Mouse (Mus musculus) MEL (cell line): Measurements from ENCODE around the gene Lrrc46. TPM values are rescaled to one million over a fixed set of nuclear protein-coding genes. Genes with fewer than 3 reads are reported as not detected.

Experiments
- DNase-seq: peaks from one replicate; pipeline ENCODE4 v3.0.0; 2011; ENCODE audit warnings: low read depth, low spot score
- H3K27ac ChIP-seq: 2 replicates; pipeline ENCODE4 v1.5.1; 2012; ENCODE audit warnings: low read depth, mild to moderate bottlenecking, control low read depth, low read length, moderate library complexity; ENCODE audit not compliant: control insufficient read depth
- H3K27me3 ChIP-seq, 2 experiments: fragments of 150-350 bp in 1 of 2; sonication (generic) in 1 of 2; 2 replicates each; pipeline ENCODE4 v1.6.1; 2012; ENCODE audit warnings: low read length in 2 of 2, mild to moderate bottlenecking in 2 of 2, improper control_type of control experiment in 1 of 2, moderate library complexity in 1 of 2; ENCODE audit not compliant: insufficient read depth in 2 of 2, control insufficient read depth in 1 of 2
- H3K36me3 ChIP-seq, 2 experiments: 2 replicates each; pipeline ENCODE4 v1.6.1; 2012 to 2014; ENCODE audit warnings: low read length in 2 of 2, improper control_type of control experiment in 1 of 2, inconsistent platforms in 1 of 2, mild to moderate bottlenecking in 1 of 2; ENCODE audit not compliant: insufficient read depth in 2 of 2, control insufficient read depth in 1 of 2
- H3K4me1 ChIP-seq, 2 experiments: fragments of 150-350 bp in 1 of 2; sonication (generic) in 1 of 2; 2 replicates each; pipeline ENCODE4 v1.6.1; 2012; ENCODE audit warnings: low read length in 2 of 2, improper control_type of control experiment in 1 of 2, mild to moderate bottlenecking in 1 of 2; ENCODE audit not compliant: insufficient read depth in 2 of 2, control insufficient read depth in 1 of 2
- H3K4me3 ChIP-seq, 2 experiments: fragments of 150-350 bp in 1 of 2; sonication (generic) in 1 of 2; 2 replicates each; pipeline ENCODE4 v1.5.1; 2012; ENCODE audit warnings: low read depth in 2 of 2, low read length in 2 of 2, mild to moderate bottlenecking in 2 of 2, moderate library complexity in 2 of 2, control low read depth in 1 of 2, improper control_type of control experiment in 1 of 2; ENCODE audit not compliant: control insufficient read depth in 1 of 2, insufficient read depth in 1 of 2
- H3K79me2 ChIP-seq: 2 replicates; pipeline ENCODE4 v1.6.1; 2012; ENCODE audit warnings: mild to moderate bottlenecking, low read length, moderate library complexity; ENCODE audit not compliant: control insufficient read depth, poor library complexity, insufficient read depth
- H3K9ac ChIP-seq: 2 replicates; pipeline ENCODE4 v1.6.1; 2012; ENCODE audit warnings: low read depth, mild to moderate bottlenecking, control low read depth, low read length, moderate library complexity; ENCODE audit not compliant: control insufficient read depth, poor library complexity, severe bottlenecking
- H3K9me3 ChIP-seq: fragments of 150-350 bp; sonication (generic); replicated peaks from 2 replicates; pipeline ENCODE4 v1.6.1; 2012; ENCODE audit warnings: mild to moderate bottlenecking, low read length, improper control_type of control experiment, moderate library complexity; ENCODE audit not compliant: insufficient read depth
- CTCF ChIP-seq, 3 experiments: IDR thresholded peaks in 2 of 3; conservative IDR thresholded peaks in 1 of 3; 2 replicates each; pipeline ENCODE4 v1.5.1; 2011 to 2012; ENCODE audit warnings: low read length in 3 of 3, low read depth in 2 of 3, mild to moderate bottlenecking in 2 of 3, improper control_type of control experiment in 1 of 3, inconsistent platforms in 1 of 3, mixed read lengths in 1 of 3, moderate library complexity in 1 of 3; ENCODE audit not compliant: control insufficient read depth in 1 of 3, insufficient read depth in 1 of 3, poor library complexity in 1 of 3, severe bottlenecking in 1 of 3
- E2F4 ChIP-seq: IDR thresholded peaks from 2 replicates; pipeline ENCODE4 v1.6.1; 2011; ENCODE audit warnings: low read depth, low read length, improper control_type of control experiment, borderline replicate concordance
- EP300 ChIP-seq, 2 experiments: IDR thresholded peaks; 2 replicates each; pipeline ENCODE4 v1.6.1; 2011; ENCODE audit warnings: improper control_type of control experiment in 2 of 2, low read length in 2 of 2, low read depth in 1 of 2, mild to moderate bottlenecking in 1 of 2
- ETS1 ChIP-seq: IDR thresholded peaks from 2 replicates; pipeline ENCODE4 v1.6.1; 2012; ENCODE audit warnings: low read depth, mild to moderate bottlenecking, inconsistent platforms, low read length, improper control_type of control experiment, moderate library complexity
- GABPA ChIP-seq: IDR thresholded peaks from 2 replicates; pipeline ENCODE4 v1.6.1; 2012; ENCODE audit warnings: low read depth, mild to moderate bottlenecking, inconsistent platforms, low read length, improper control_type of control experiment, moderate library complexity
- GATA1 ChIP-seq: IDR thresholded peaks from 2 replicates; pipeline ENCODE4 v1.6.1; 2011; ENCODE audit warnings: low read depth, low read length, improper control_type of control experiment
- JUND ChIP-seq: IDR thresholded peaks from 2 replicates; pipeline ENCODE4 v1.6.1; 2011; ENCODE audit warnings: low read depth, mild to moderate bottlenecking, improper control_type of control experiment, low read length
- KAT2A ChIP-seq: conservative IDR thresholded peaks from 2 replicates; pipeline ENCODE4 v1.6.1; 2012; ENCODE audit warnings: low read depth, low read length, improper control_type of control experiment, inconsistent platforms
- MAFK ChIP-seq: IDR thresholded peaks from 2 replicates; pipeline ENCODE4 v1.6.1; 2011; ENCODE audit warnings: low read depth, mild to moderate bottlenecking, low read length, improper control_type of control experiment, borderline replicate concordance
- MAX ChIP-seq: IDR thresholded peaks from 2 replicates; pipeline ENCODE4 v1.6.1; 2011; ENCODE audit warnings: low read length, improper control_type of control experiment
- MAZ ChIP-seq: IDR thresholded peaks from 2 replicates; pipeline ENCODE4 v1.6.1; 2012; ENCODE audit warnings: low read depth, mild to moderate bottlenecking, inconsistent platforms, low read length, improper control_type of control experiment
- MEF2A ChIP-seq: IDR thresholded peaks from 2 replicates; pipeline ENCODE4 v1.6.1; 2014; ENCODE audit warnings: low read depth, mild to moderate bottlenecking, inconsistent platforms, low read length, improper control_type of control experiment; ENCODE audit not compliant: poor library complexity, insufficient replicate concordance, severe bottlenecking; ENCODE audit errors: extremely low read depth
- NELFE ChIP-seq: IDR thresholded peaks from 2 replicates; pipeline ENCODE4 v1.6.1; 2011; ENCODE audit warnings: low read depth, low read length, improper control_type of control experiment
- POLR2AphosphoS2 ChIP-seq: IDR thresholded peaks from 2 replicates; pipeline ENCODE4 v1.6.1; 2011; ENCODE audit warnings: low read length, improper control_type of control experiment
- POLR2AphosphoS5 ChIP-seq: IDR thresholded peaks from 2 replicates; pipeline ENCODE4 v1.6.1; 2012; ENCODE audit warnings: low read depth, borderline replicate concordance, mild to moderate bottlenecking, inconsistent platforms, low read length, moderate library complexity, mixed read lengths
- RAD21 ChIP-seq: IDR thresholded peaks from 2 replicates; pipeline ENCODE4 v1.6.1; 2011; ENCODE audit warnings: mild to moderate bottlenecking, low read depth, low read length, improper control_type of control experiment
- SMC3 ChIP-seq: IDR thresholded peaks from 2 replicates; pipeline ENCODE4 v1.6.1; 2011; ENCODE audit warnings: low read depth, low read length, improper control_type of control experiment
- TAL1 ChIP-seq: IDR thresholded peaks from 2 replicates; pipeline ENCODE4 v1.6.1; 2012; ENCODE audit warnings: mild to moderate bottlenecking, inconsistent platforms, low read length, moderate library complexity, mixed read lengths
- UBTF ChIP-seq: IDR thresholded peaks from 2 replicates; pipeline ENCODE4 v1.6.1; 2012; ENCODE audit warnings: low read depth, mild to moderate bottlenecking, inconsistent platforms, low read length, improper control_type of control experiment, moderate library complexity, borderline replicate concordance; ENCODE audit not compliant: insufficient read depth
- ZC3H11A ChIP-seq: IDR thresholded peaks from 2 replicates; pipeline ENCODE4 v1.6.1; 2012; ENCODE audit warnings: low read depth, mild to moderate bottlenecking, inconsistent platforms, low read length, improper control_type of control experiment
- ZMIZ1 ChIP-seq: IDR thresholded peaks from 2 replicates; pipeline ENCODE4 v1.6.1; 2012; ENCODE audit warnings: low read depth, mild to moderate bottlenecking, inconsistent platforms, low read length, improper control_type of control experiment, moderate library complexity
- ZNF384 ChIP-seq: IDR thresholded peaks from 2 replicates; pipeline ENCODE4 v1.6.1; 2012; ENCODE audit warnings: low read depth, mild to moderate bottlenecking, inconsistent platforms, low read length, improper control_type of control experiment
- polyA plus RNA-seq, 2 experiments: library from polyadenylated mRNA; stranded (reverse) in 1 of 2; unstranded in 1 of 2; fragments of >175 nt in 1 of 2; fragments of >200 nt in 1 of 2; gene quantifications; 2 replicates each; pipeline versions ENCODE4 v1.2.1 to v1.2.4; 2012; ENCODE audit warnings: low replicate concordance in 2 of 2, low read depth in 1 of 2; ENCODE audit not compliant: insufficient read length in 2 of 2, insufficient read depth in 1 of 2, missing spikeins in 1 of 2
- total RNA-seq: library from RNA; depleted of rRNA; stranded (reverse); fragments of 300-350 nt; gene quantifications from 2 replicates; pipeline ENCODE4 v1.2.3, GENCODE M21; 2012

The Lrrc46 gene
- total and polyA plus RNA-seq, 3 experiments = 0.19 to 0.75 TPM; not detected in 1

DNA sequence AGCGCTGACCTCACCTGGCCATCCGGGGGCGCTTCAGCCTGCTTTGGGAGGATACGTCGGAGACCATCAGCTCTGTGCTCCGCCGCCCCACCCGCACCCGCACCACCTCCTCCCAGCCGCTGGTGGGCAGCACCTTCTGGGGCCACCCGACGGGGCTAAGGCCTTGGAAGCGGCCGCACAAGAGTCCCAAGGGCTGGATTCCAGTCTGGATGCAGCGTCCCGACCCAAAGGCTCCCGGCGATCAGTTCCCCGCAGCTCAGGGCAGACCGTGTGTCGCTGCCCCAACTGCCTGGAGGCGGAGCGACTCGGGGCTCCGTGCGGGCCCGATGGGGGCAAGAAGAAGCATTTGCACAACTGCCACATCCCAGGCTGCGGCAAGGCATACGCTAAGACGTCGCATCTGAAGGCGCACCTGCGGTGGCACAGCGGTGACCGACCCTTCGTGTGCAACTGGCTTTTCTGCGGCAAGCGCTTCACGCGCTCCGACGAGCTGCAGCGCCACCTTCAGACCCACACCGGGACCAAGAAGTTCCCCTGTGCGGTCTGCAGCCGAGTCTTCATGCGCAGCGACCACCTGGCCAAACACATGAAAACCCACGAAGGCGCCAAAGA is 19.2 kb downstream of the Lrrc46 start:
- Histone ChIP-seq H3K27ac (no peak overlapping the region), H3K4me3 (peak overlapping the region; percentile 51 to 59; a peak in 3 of 4 replicates), H3K4me1 (peaks cover 0 to 9% of the 10 kb centered on the region in 2 experiments; a peak in 2 of 4 replicates), H3K27me3 (peaks cover 3 to 5% of the 10 kb centered on the region in 2 experiments), H3K9me3 (no peaks in the 10 kb centered on the region)
- DNase-seq = peak; percentile 69
- TF ChIP-seq CTCF (IDR thresholded peaks at IDR 0.05 in 2 of 3, conservative IDR thresholded peaks at IDR 0.05 in 1 of 3; ENCODE audit: control insufficient read depth in 1 of 3, insufficient read depth in 1 of 3, low read depth in 2 of 3, low read length in 3 of 3, poor library complexity in 1 of 3, severe bottlenecking in 1 of 3) (peak; percentile 40 to 82 (median 70)), SMC3 (peak; percentile 68), ZC3H11A (peak; percentile 55; the same call in 1 of the 2 replicates), TAL1 (no peak), RAD21 (peak; percentile 58), GABPA (no peak)
- TF ChIP-seq, all 39 proteins: peak for 4
- peak overlapping the region; percentile 63 for H3K9ac ChIP-seq
- H3K36me3 ChIP-seq = no peaks in the 10 kb centered on the region
- no peaks in the 10 kb centered on the region; the same call in 1 of the 2 replicates for H3K79me2 ChIP-seq

DNA sequence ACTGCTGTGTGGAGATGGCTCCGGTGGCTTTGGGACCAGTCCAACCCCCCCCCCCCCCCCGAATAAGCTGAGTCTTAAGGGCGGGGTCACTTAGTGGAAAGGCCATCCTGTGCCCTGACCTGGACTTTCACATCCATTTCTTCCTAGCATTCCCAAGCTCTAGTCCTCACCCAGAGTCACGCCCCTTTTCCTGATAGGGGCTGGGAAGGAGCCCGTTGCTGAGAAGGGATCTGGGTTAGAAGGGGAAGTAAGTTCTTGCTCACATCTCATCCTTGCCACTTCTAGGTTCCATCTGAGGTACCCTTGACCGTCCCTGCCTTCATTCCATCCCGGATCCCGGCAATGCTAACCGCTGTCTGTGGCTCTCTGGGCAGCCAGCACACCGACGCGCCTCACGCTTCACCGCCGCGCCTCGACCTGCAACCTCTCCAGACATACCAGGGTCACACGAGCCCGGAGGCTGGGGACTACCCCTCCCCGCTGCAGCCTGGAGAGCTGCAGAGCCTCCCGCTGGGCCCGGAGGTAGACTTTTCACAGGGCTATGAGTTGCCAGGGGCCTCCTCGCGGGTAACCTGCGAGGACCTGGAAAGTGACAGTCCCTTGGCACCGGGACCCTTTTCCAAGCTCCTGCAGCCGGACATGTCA is 20.0 kb downstream of the Lrrc46 start:
- Histone ChIP-seq H3K79me2 (no peaks in the 10 kb centered on the region; the same call in 1 of the 2 replicates), H3K27me3 (peaks cover 6 to 7% of the 10 kb centered on the region in 2 experiments), H3K9ac (no peak overlapping the region), H3K4me3 (no peak overlapping the region), H3K27ac (no peak overlapping the region), H3K9me3 (no peaks in the 10 kb centered on the region), H3K36me3 (no peaks in the 10 kb centered on the region), H3K4me1 (peaks cover 0 to 9% of the 10 kb centered on the region in 2 experiments; a peak in 2 of 4 replicates)
- no peak for DNase-seq
- TF ChIP-seq MEF2A (no peak), ZC3H11A (no peak), UBTF (no peak), POLR2AphosphoS5 (no peak), JUND (no peak), MAFK (no peak), SMC3 (no peak), KAT2A (no peak), E2F4 (no peak), ZNF384 (no peak), NELFE (no peak), ZMIZ1 (no peak), GATA1 (no peak), MAZ (no peak), ETS1 (no peak), EP300 (IDR thresholded peaks at IDR 0.05; ENCODE audit: low read depth in 1 of 2, low read length in 2 of 2) (no peak), POLR2AphosphoS2 (no peak), MAX (no peak)
